Mouse (Mus musculus) hindbrain, embryonic 15.5 days (tissue): ENCODE results near the gene P2ry6. TPM values are rescaled to one million over a fixed set of nuclear protein-coding genes. Genes with fewer than 3 reads are reported as not detected.

Experiments
- ATAC-seq: fragments of 200-750 bp; cut with Nextera tagmentation; 2 replicates; pipeline ENCODE4 v1.8.0; 2017; ENCODE audit warnings: low read depth, moderate number of reproducible peaks, moderate TSS enrichment; ENCODE audit not compliant: low FRiP score
- H3K27ac ChIP-seq: fragments of 300-500 bp; sonication (generic); replicated peaks from 2 replicates; pipeline ENCODE4 v1.5.1; 2015; ENCODE audit warnings: mild to moderate bottlenecking, inconsistent platforms
- H3K27me3 ChIP-seq: fragments of 300-500 bp; sonication (generic); 2 replicates; pipeline ENCODE4 v1.6.1; 2015; ENCODE audit warnings: control low read depth, inconsistent platforms
- H3K36me3 ChIP-seq: fragments of 300-500 bp; sonication (generic); 2 replicates; pipeline ENCODE4 v1.6.1; 2015; ENCODE audit warnings: control low read depth, inconsistent platforms
- H3K4me1 ChIP-seq: fragments of 300-500 bp; sonication (generic); replicated peaks from 2 replicates; pipeline ENCODE4 v1.6.1; 2015; ENCODE audit warnings: control low read depth, inconsistent platforms
- H3K4me2 ChIP-seq: fragments of 300-500 bp; sonication (generic); 2 replicates; pipeline ENCODE4 v1.6.1; 2015; ENCODE audit warnings: moderate library complexity, mild to moderate bottlenecking, inconsistent platforms
- H3K4me3 ChIP-seq: fragments of 300-500 bp; sonication (generic); 2 replicates; pipeline ENCODE4 v1.5.1; 2015; ENCODE audit warnings: mild to moderate bottlenecking, inconsistent platforms
- H3K9ac ChIP-seq: fragments of 300-500 bp; sonication (generic); 2 replicates; pipeline ENCODE4 v1.6.1; 2015; ENCODE audit warnings: inconsistent platforms
- H3K9me3 ChIP-seq: fragments of 300-500 bp; sonication (generic); 2 replicates; pipeline ENCODE4 v1.6.1; 2016; ENCODE audit warnings: control low read depth, inconsistent platforms
- WGBS: fragments of 180-500 bp; shearing (Covaris S2); methylation state at CpG from one replicate; pipeline ENCODE4 v1.1.7; 2015; 5-methylcytosine and 5-hydroxymethylcytosine counted together
- polyA plus RNA-seq: library from polyadenylated mRNA; unstranded; fragments of >200 nt; fragmentation: Nextera tagmentation; extraction: Ambion mirVana; gene quantifications from 2 replicates; pipeline ENCODE4 v1.2.1, GENCODE M21; 2015

The P2ry6 gene
- polyA plus RNA-seq, 1 experiment from 2014 or later: 3.2 TPM

- Histone ChIP-seq H3K4me3 (no peak overlapping the region), H3K36me3 (no peaks in the 10 kb centered on the region), H3K4me1 (no peaks in the 10 kb centered on the region), H3K9ac (no peak overlapping the region), H3K9me3 (no peaks in the 10 kb centered on the region), H3K27ac (no peak overlapping the region), H3K4me2 (no peak overlapping the region), H3K27me3 (no peaks in the 10 kb centered on the region)
- ATAC-seq: no peak; the same call in 1 of the 2 replicates
- WGBS: 58% methylated on average over 6 of the region's 6 CpGs
Observed at GRCm38 (mm10) chr7:101002274-101002673, 27.8 kb upstream of the P2ry6 start.

DNA sequence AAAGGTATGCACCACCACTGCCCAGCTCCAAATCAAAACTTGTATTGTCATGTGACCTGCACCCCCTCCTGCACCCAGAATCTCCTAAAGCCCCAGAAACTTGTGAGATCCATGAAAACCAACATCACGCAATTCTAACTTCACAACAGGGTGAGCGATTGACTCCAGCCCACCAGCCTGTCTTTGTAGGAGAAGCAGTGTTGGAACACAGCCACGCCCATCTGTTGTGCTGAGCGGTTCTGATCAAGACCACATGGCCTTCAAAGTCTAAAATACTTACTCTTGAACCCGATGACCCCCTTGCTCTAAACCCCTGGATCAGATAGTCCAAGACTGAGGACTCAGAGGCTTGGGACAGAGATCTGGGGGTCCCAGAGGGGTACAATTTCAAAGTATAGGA, 25.2 kb upstream of the P2ry6 start:
- WGBS: 91% methylated on average over 5 of the region's 5 CpGs
- no peak for ATAC-seq
- no peak overlapping the region for H3K4me3 ChIP-seq

GRCm38 (mm10) chr7:100998578-100998960, 24.1 kb upstream of the P2ry6 start:
- H3K4me1 ChIP-seq: no peaks in the 10 kb centered on the region
- no peak overlapping the region for H3K9ac ChIP-seq
- no peak for ATAC-seq
- no peaks in the 10 kb centered on the region for H3K27me3 ChIP-seq
- no peak overlapping the region for H3K27ac ChIP-seq
- no peak overlapping the region for H3K4me3 ChIP-seq
- WGBS: 91% methylated on average over 24 of the region's 24 CpGs
- H3K4me2 ChIP-seq: no peak overlapping the region
- H3K9me3 ChIP-seq: no peaks in the 10 kb centered on the region
- H3K36me3 ChIP-seq: no peaks in the 10 kb centered on the region

More for the DNA sequence above, 25.2 kb upstream of the P2ry6 start:
- Histone ChIP-seq H3K4me1 (no peaks in the 10 kb centered on the region), H3K9me3 (no peaks in the 10 kb centered on the region), H3K4me2 (no peak overlapping the region), H3K27ac (no peak overlapping the region), H3K36me3 (no peaks in the 10 kb centered on the region), H3K27me3 (no peaks in the 10 kb centered on the region), H3K9ac (no peak overlapping the region)

- Histone ChIP-seq H3K27ac (no peak overlapping the region), H3K36me3 (no peaks in the 10 kb centered on the region), H3K27me3 (no peaks in the 10 kb centered on the region), H3K4me3 (no peak overlapping the region), H3K4me1 (no peaks in the 10 kb centered on the region), H3K9me3 (no peaks in the 10 kb centered on the region), H3K4me2 (no peak overlapping the region), H3K9ac (no peak overlapping the region)
- 84% methylated on average over 31 of the region's 31 CpGs for WGBS
- no peak for ATAC-seq
Observed at GRCm38 (mm10) chr7:100997951-100998577, 23.6 kb upstream of the P2ry6 start.

DNA sequence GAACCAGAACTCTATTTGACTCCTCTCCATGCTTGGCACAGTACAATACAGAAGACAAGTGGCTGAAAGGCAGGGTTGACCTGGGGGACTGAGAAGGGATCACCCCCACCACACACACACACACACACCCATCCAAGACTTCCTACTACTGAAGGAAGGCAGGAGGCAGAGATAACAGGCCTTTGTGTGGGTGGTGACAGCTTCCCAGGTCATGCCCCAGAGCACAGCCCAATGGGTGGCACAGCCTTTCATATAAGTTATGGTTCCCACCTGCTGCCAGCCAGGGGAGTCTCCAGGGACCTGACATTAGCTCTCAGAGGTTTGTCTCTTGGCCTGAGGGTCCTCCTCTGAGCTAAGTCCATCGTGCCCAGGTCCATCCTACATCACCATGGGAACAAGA, 22.8 kb upstream of the P2ry6 start:
- H3K4me1 ChIP-seq: no peaks in the 10 kb centered on the region
- no peak for ATAC-seq
- H3K9me3 ChIP-seq: no peaks in the 10 kb centered on the region
- no peak overlapping the region for H3K4me3 ChIP-seq
- no peak overlapping the region for H3K9ac ChIP-seq
- H3K36me3 ChIP-seq: no peaks in the 10 kb centered on the region
- H3K4me2 ChIP-seq: no peak overlapping the region
- 65% methylated on average over 1 of the region's 1 CpGs for WGBS
- H3K27ac ChIP-seq: no peak overlapping the region
- H3K27me3 ChIP-seq: no peaks in the 10 kb centered on the region

DNA sequence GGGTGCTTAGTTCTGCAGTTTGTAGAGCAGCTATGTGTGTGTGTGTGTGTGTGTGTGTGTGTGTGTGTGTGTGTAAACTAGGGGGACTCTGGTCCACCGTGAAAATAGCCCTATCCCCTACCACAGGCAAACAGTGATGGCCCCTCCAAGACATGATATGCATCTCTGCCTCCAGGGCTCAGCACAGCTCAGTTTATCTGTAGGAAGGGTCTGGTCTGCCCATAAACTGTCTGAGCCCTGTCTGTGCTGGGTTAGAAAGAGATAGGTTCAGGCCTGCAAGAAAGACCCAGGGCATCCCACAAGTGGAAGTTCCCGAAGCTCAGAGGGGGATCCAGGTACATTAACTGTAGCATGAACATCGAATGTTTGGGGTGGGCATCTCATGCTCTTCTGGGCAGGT, 21.5 kb upstream of the P2ry6 start:
- Histone ChIP-seq H3K4me1 (no peaks in the 10 kb centered on the region), H3K4me2 (no peak overlapping the region), H3K27me3 (no peaks in the 10 kb centered on the region), H3K9me3 (no peaks in the 10 kb centered on the region), H3K36me3 (no peaks in the 10 kb centered on the region), H3K4me3 (no peak overlapping the region), H3K27ac (no peak overlapping the region), H3K9ac (no peak overlapping the region)
- WGBS: 86% methylated on average over 3 of the region's 3 CpGs
- ATAC-seq: no peak

- Histone ChIP-seq H3K4me2 (no peak overlapping the region), H3K9ac (no peak overlapping the region), H3K9me3 (no peaks in the 10 kb centered on the region), H3K27me3 (no peaks in the 10 kb centered on the region), H3K4me3 (no peak overlapping the region), H3K4me1 (no peaks in the 10 kb centered on the region), H3K27ac (no peak overlapping the region), H3K36me3 (no peaks in the 10 kb centered on the region)
- 89% methylated on average over 7 of the region's 7 CpGs for WGBS
- no peak for ATAC-seq
Observed at GRCm38 (mm10) chr7:100995260-100995864, 20.9 kb upstream of the P2ry6 start.

- no peak for ATAC-seq
- WGBS: 34% methylated on average over 4 of the region's 4 CpGs
- no peaks in the 10 kb centered on the region for H3K9me3 ChIP-seq
- H3K27ac ChIP-seq: no peak overlapping the region
- no peaks in the 10 kb centered on the region for H3K4me1 ChIP-seq
- H3K27me3 ChIP-seq: no peaks in the 10 kb centered on the region
- H3K4me3 ChIP-seq: no peak overlapping the region
- no peaks in the 10 kb centered on the region for H3K36me3 ChIP-seq
- H3K9ac ChIP-seq: no peak overlapping the region
- no peak overlapping the region for H3K4me2 ChIP-seq
Observed at GRCm38 (mm10) chr7:100993166-100993565, 18.7 kb upstream of the P2ry6 start.

- no peak for ATAC-seq
- H3K4me3 ChIP-seq: no peak overlapping the region
- H3K27ac ChIP-seq: no peak overlapping the region
- no peaks in the 10 kb centered on the region for H3K9me3 ChIP-seq
- no peak overlapping the region for H3K4me2 ChIP-seq
- 95% methylated on average over 3 of the region's 3 CpGs for WGBS
- no peaks in the 10 kb centered on the region for H3K27me3 ChIP-seq
- H3K9ac ChIP-seq: no peak overlapping the region
- H3K36me3 ChIP-seq: no peaks in the 10 kb centered on the region
- no peaks in the 10 kb centered on the region for H3K4me1 ChIP-seq
Observed at GRCm38 (mm10) chr7:100991972-100992371, 17.5 kb upstream of the P2ry6 start.

- H3K4me2 ChIP-seq: no peak overlapping the region
- H3K9me3 ChIP-seq: no peaks in the 10 kb centered on the region
- no peak overlapping the region for H3K27ac ChIP-seq
- H3K4me3 ChIP-seq: no peak overlapping the region
- no peaks in the 10 kb centered on the region for H3K4me1 ChIP-seq
- H3K27me3 ChIP-seq: no peaks in the 10 kb centered on the region
- 36% methylated on average over 9 of the region's 9 CpGs for WGBS
- no peak overlapping the region for H3K9ac ChIP-seq
- ATAC-seq: no peak
- H3K36me3 ChIP-seq: no peaks in the 10 kb centered on the region
Observed at GRCm38 (mm10) chr7:100990636-100991311, 16.3 kb upstream of the P2ry6 start.

- WGBS: 26% methylated on average over 9 of the region's 9 CpGs
- Histone ChIP-seq H3K9me3 (no peaks in the 10 kb centered on the region), H3K27me3 (no peaks in the 10 kb centered on the region), H3K27ac (no peak overlapping the region), H3K36me3 (no peaks in the 10 kb centered on the region), H3K4me3 (no peak overlapping the region), H3K9ac (no peak overlapping the region), H3K4me1 (peaks cover 5% of the 10 kb centered on the region; the same call in 1 of the 2 replicates), H3K4me2 (no peak overlapping the region)
- peak; percentile 76 for ATAC-seq
Observed at GRCm38 (mm10) chr7:100988092-100988491, 13.6 kb upstream of the P2ry6 start.

DNA sequence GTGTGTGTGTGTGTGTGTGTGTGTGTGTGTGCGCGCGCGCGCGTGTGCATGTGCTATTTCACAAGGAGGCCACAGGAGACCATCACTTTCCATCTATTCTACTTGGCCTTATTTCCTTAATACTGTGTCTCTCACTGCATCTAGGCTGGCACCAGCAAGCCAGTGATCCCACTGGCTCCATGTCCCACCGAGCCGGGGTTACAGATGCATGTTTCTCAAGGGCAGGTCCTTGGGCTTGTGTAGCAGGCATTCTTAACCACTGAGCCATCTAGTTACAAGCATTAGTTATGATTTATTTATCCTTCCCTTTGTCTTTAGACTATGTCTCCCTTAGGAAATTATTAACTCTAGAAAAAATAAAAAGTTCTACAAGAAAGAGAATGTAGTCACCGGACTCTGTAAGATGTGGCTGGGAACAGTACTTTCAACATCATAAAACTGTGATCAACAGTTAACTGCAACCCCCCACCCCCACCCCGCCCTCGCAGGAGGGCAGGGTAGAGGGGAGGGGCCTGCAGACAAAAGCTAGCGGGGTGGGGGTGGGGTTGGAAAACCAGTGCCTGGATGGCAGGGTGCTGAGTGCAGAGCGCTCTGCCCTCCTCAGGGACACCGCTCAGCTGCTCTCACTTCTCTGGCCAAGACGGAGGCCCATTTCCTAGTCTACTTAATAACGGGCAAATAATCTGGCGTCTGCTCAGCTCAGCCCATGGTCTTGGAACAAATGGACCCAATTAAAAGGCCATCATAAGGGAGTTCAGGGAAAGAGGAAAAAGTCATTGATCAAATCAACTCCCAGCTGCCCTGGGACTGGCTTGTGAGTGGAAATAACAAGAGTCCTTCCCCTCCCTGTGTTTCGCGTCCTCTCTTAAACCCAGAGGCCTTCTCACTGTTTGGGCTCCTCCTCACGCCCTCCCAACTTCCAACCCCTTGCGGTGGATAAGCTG, 10.3 kb upstream of the P2ry6 start:
- peaks cover 5% of the 10 kb centered on the region; the same call in 1 of the 2 replicates for H3K4me1 ChIP-seq
- H3K4me2 ChIP-seq: no peak overlapping the region
- peak; percentile 73 for ATAC-seq
- H3K36me3 ChIP-seq: no peaks in the 10 kb centered on the region
- H3K9me3 ChIP-seq: no peaks in the 10 kb centered on the region
- H3K27ac ChIP-seq: no peak overlapping the region
- H3K4me3 ChIP-seq: no peak overlapping the region
- no peaks in the 10 kb centered on the region for H3K27me3 ChIP-seq
- no peak overlapping the region for H3K9ac ChIP-seq
- 37% methylated on average over 21 of the region's 21 CpGs for WGBS
